Mouse (Mus musculus) inflammation-experienced regulatory T-cells, adult 6 months (primary cell): ENCODE results near the gene Elmod3. TPM values are rescaled to one million over a fixed set of nuclear protein-coding genes. Genes with fewer than 3 reads are reported as not detected.

Source experiments
- ATAC-seq: one replicate; pipeline ENCODE4 v1.8.0; 2017
- polyA plus RNA-seq, 3 experiments: library from polyadenylated mRNA; unstranded; fragments of 100-300 nt; shearing (Covaris generic); gene quantifications; one replicate each; pipeline ENCODE4 v1.2.1; 2017

The Elmod3 gene
- polyA plus RNA-seq, 3 experiments from 2014 or later: 13.7 to 24.3 (median 20.6) TPM

GRCm38 (mm10) chr6:72610261-72610660 is 12.0 kb upstream of the Elmod3 start:
- no peak for ATAC-seq

- ATAC-seq: no peak
Observed at GRCm38 (mm10) chr6:72608662-72609184, 10.5 kb upstream of the Elmod3 start.

GRCm38 (mm10) chr6:72607676-72608075 is 9.5 kb upstream of the Elmod3 start:
- ATAC-seq: no peak

GRCm38 (mm10) chr6:72607060-72607459 is 8.8 kb upstream of the Elmod3 start:
- ATAC-seq: no peak

- ATAC-seq: no peak
Observed at GRCm38 (mm10) chr6:72604066-72604465, 5.9 kb upstream of the Elmod3 start.

GRCm38 (mm10) chr6:72601732-72602131 is 3.5 kb upstream of the Elmod3 start:
- peak; percentile 71 for ATAC-seq

- no peak for ATAC-seq
Observed at GRCm38 (mm10) chr6:72600771-72601170, 2.6 kb upstream of the Elmod3 start.

GRCm38 (mm10) chr6:72600216-72600615 is 2.0 kb upstream of the Elmod3 start:
- no peak for ATAC-seq

- no peak for ATAC-seq
Observed at GRCm38 (mm10) chr6:72598791-72599557, 761 bp upstream of the Elmod3 start.

- no peak for ATAC-seq
Observed at GRCm38 (mm10) chr6:72597083-72597874, 934 bp downstream of the Elmod3 start.

- no peak for ATAC-seq
Observed at GRCm38 (mm10) chr6:72593914-72594313, 4.3 kb downstream of the Elmod3 start.

GRCm38 (mm10) chr6:72593011-72593803 is 5.0 kb downstream of the Elmod3 start:
- no peak for ATAC-seq

GRCm38 (mm10) chr6:72590111-72590510 is 8.1 kb downstream of the Elmod3 start:
- ATAC-seq: no peak

- ATAC-seq: no peak
Observed at GRCm38 (mm10) chr6:72588307-72588706, 9.9 kb downstream of the Elmod3 start.

GRCm38 (mm10) chr6:72586701-72587100 is 11.5 kb downstream of the Elmod3 start:
- no peak for ATAC-seq

GRCm38 (mm10) chr6:72584154-72584553 is 14.1 kb downstream of the Elmod3 start:
- no peak for ATAC-seq

GRCm38 (mm10) chr6:72583211-72583839 is 14.9 kb downstream of the Elmod3 start:
- no peak for ATAC-seq

- ATAC-seq: no peak
Observed at GRCm38 (mm10) chr6:72581625-72582382, 16.4 kb downstream of the Elmod3 start.

- no peak for ATAC-seq
Observed at GRCm38 (mm10) chr6:72576041-72576440, 22.2 kb downstream of the Elmod3 start.

- no peak for ATAC-seq
Observed at GRCm38 (mm10) chr6:72571826-72572225, 26.4 kb downstream of the Elmod3 start.

- ATAC-seq: no peak
Observed at GRCm38 (mm10) chr6:72570644-72571397, 27.4 kb downstream of the Elmod3 start.
